In genomic region chr5:138683821-138684220, GRCm38 (mm10) we compare ENCODE assay signal across 30 mouse cellular contexts.
DNase-seq lines count a peak whose midpoint lies in the region; ATAC-seq and TF ChIP-seq lines count a peak whose summit lies in the region.
"Had no signal": no experiment of that assay in that cellular context is flagged by ENCODE, and none has a peak within 500 bp of the region (broad histone marks: within the 10 kb centered on the region; RNA-seq: fewer than 3 reads in every experiment).

No protein-coding gene starts in this region.

- H3K27ac ChIP-seq in bone marrow macrophage, adult 2 months (ENCODE audit: insufficient read depth, low read depth, low read length), result peak overlapping the region; percentile 95
- peak overlapping the region; percentile 100 for H3K27ac ChIP-seq in macrophage
- H3K27ac ChIP-seq in kidney, adult 2 months (ENCODE audit: insufficient read depth, low read depth, low read length), result no peak overlapping the region
- H3K27ac ChIP-seq: embryonic facial prominence, embryonic 13.5 days; embryonic facial prominence, embryonic 15.5 days; forebrain, embryonic 10.5 days; forebrain, embryonic 12.5 days had no signal

- H3K4me3 ChIP-seq in bone marrow macrophage, adult 2 months (ENCODE audit: insufficient read depth, low read length), result no peak overlapping the region
- no peak overlapping the region for H3K4me3 ChIP-seq in macrophage (ENCODE audit: inconsistent target)
- no peak overlapping the region for H3K4me3 ChIP-seq in kidney, adult 2 months (ENCODE audit: insufficient read depth, low read depth, low read length)
- H3K4me3 ChIP-seq: embryonic facial prominence, embryonic 13.5 days; embryonic facial prominence, embryonic 15.5 days; erythroblast, embryonic 14.5 days; forebrain, embryonic 10.5 days; forebrain, embryonic 12.5 days had no signal

- no CpG with 5 or more reads among the region's 7 CpGs for WGBS in macrophage (ENCODE audit: missing documents)
- WGBS in kidney, adult 2 months, result 96% methylated on average over 7 of the region's 7 CpGs

- TF ChIP-seq POLR2A in bone marrow macrophage, adult 2 months (IDR thresholded peaks at IDR 0.05; ENCODE audit: borderline replicate concordance, low read depth, low read length), result no peak
- no peak for TF ChIP-seq POLR2A in kidney, adult 2 months (IDR thresholded peaks at IDR 0.05; ENCODE audit: low read depth, low read length)

- peak; percentile 14 for DNase-seq in 416B (ENCODE audit: low read depth)
- DNase-seq in spleen, postnatal 10 days (ENCODE audit: low spot score in 2 of 2), result no peak
- no peak for DNase-seq in kidney, adult 2 months
- DNase-seq in kidney, postnatal 36 days, result no peak
- DNase-seq: adrenal gland, adult 8-10 months; adrenal gland, postnatal 14 days; adrenal gland, postnatal 36 days; B cell, adult 2 months; cerebellum, adult 11 months; cerebellum, adult 18-20 months; cerebellum, adult 8-10 months; cerebellum, adult 9-11 months; cerebellum, postnatal 14 days; cerebellum, postnatal 36 days; embryo, embryonic 11 days had no signal

- H3K27me3 ChIP-seq in kidney, adult 2 months (replicated peaks; ENCODE audit: control insufficient read depth, insufficient read depth, low read length), result no peaks in the 10 kb centered on the region
- H3K27me3 ChIP-seq: CH12.LX; embryonic facial prominence, embryonic 13.5 days; embryonic facial prominence, embryonic 15.5 days; forebrain, embryonic 12.5 days; Patski had no signal

- TF ChIP-seq CTCF in bone marrow macrophage, adult 2 months (IDR thresholded peaks at IDR 0.05; ENCODE audit: low read depth, low read length), result no peak
- no peak for TF ChIP-seq CTCF in kidney, adult 2 months (conservative IDR thresholded peaks at IDR 0.05; ENCODE audit: insufficient read depth, insufficient read length, low read depth, low read length)

- H3K4me1 ChIP-seq in bone marrow macrophage, adult 2 months (ENCODE audit: control insufficient read depth, insufficient read depth, low read length), result peaks cover 44% of the 10 kb centered on the region
- H3K4me1 ChIP-seq in kidney, adult 2 months (ENCODE audit: control insufficient read depth, insufficient read depth, low read length), result no peaks in the 10 kb centered on the region
- H3K4me1 ChIP-seq: embryonic facial prominence, embryonic 13.5 days; embryonic facial prominence, embryonic 15.5 days; forebrain, embryonic 10.5 days; forebrain, embryonic 12.5 days had no signal

- no peaks in the 10 kb centered on the region for H3K79me2 ChIP-seq in macrophage (ENCODE audit: inconsistent target)

- no peaks in the 10 kb centered on the region for H3K36me3 ChIP-seq in macrophage (ENCODE audit: inconsistent target)
- H3K36me3 ChIP-seq in kidney, adult 2 months (ENCODE audit: control insufficient read depth, insufficient read depth, low read length), result no peaks in the 10 kb centered on the region
- H3K36me3 ChIP-seq: embryonic facial prominence, embryonic 13.5 days; embryonic facial prominence, embryonic 15.5 days; forebrain, embryonic 10.5 days; forebrain, embryonic 12.5 days; G1E had no signal

- ATAC-seq in megakaryocyte progenitor cell, adult 5-6 weeks (replicated peaks; ENCODE audit: poor library complexity), result 0 out of 2 replicates have a peak, but pooled peaks have one; percentile 27
- ATAC-seq: activated CD4-positive, CD25-positive, alpha-beta regulatory T cell, adult 4 months; CD4-positive, CD25-positive, alpha-beta regulatory T cell, adult 4 months; forebrain, embryonic 14.5 days; forebrain, embryonic 16.5 days had no signal
